Mouse (Mus musculus) stomach, embryonic 16.5 days (tissue): ENCODE measurements around the gene Nr4a1. TPM values are rescaled to one million over a fixed set of nuclear protein-coding genes. Genes with fewer than 3 reads are reported as not detected.

Experiments used
- ATAC-seq: fragments of 200-750 bp; cut with Nextera tagmentation; 2 replicates; pipeline ENCODE4 v1.8.0; 2017; ENCODE audit warnings: moderate number of reproducible peaks, moderate TSS enrichment; ENCODE audit not compliant: insufficient read depth, low FRiP score
- H3K27ac ChIP-seq: fragments of 300-500 bp; sonication (generic); 2 replicates; pipeline ENCODE4 v1.5.1; 2014; ENCODE audit warnings: low read length
- H3K27me3 ChIP-seq: fragments of 300-500 bp; sonication (generic); 2 replicates; pipeline ENCODE4 v1.6.1; 2014; ENCODE audit warnings: low read length, control low read depth, mixed read lengths; ENCODE audit not compliant: control insufficient read depth, insufficient read depth
- H3K36me3 ChIP-seq: fragments of 300-500 bp; sonication (generic); 2 replicates; pipeline ENCODE4 v1.6.1; 2014; ENCODE audit warnings: low read length; ENCODE audit not compliant: control insufficient read depth, insufficient read depth
- H3K4me1 ChIP-seq: fragments of 300-500 bp; sonication (generic); 2 replicates; pipeline ENCODE4 v1.6.1; 2014; ENCODE audit warnings: low read length, control low read depth, mixed read lengths; ENCODE audit not compliant: control insufficient read depth, insufficient read depth
- H3K4me2 ChIP-seq: fragments of 300-500 bp; sonication (generic); 2 replicates; pipeline ENCODE4 v1.6.1; 2014; ENCODE audit warnings: low read depth, low read length, mixed read lengths
- H3K4me3 ChIP-seq: fragments of 300-500 bp; sonication (generic); replicated peaks from 2 replicates; pipeline ENCODE4 v1.5.1; 2014; ENCODE audit warnings: mild to moderate bottlenecking, low read length
- H3K9ac ChIP-seq: fragments of 300-500 bp; sonication (generic); 2 replicates; pipeline ENCODE4 v1.6.1; 2014; ENCODE audit warnings: low read length
- H3K9me3 ChIP-seq: fragments of 300-500 bp; sonication (generic); replicated peaks from 2 replicates; pipeline ENCODE4 v1.6.1; 2016; ENCODE audit warnings: low read length, control low read depth; ENCODE audit not compliant: control insufficient read depth
- WGBS: fragments of 180-500 bp; shearing (Covaris S2); extraction: QIAGEN DNeasy Blood & Tissue Kit; methylation state at CpG from one replicate; pipeline ENCODE4 v1.1.7; 2014; 5-methylcytosine and 5-hydroxymethylcytosine counted together
- polyA plus RNA-seq: library from polyadenylated mRNA; unstranded; fragments of >200 nt; fragmentation: Nextera tagmentation; extraction: Ambion mirVana; gene quantifications from 2 replicates; pipeline ENCODE4 v1.2.1, GENCODE M21; 2015

Gene Nr4a1
- polyA plus RNA-seq, 1 experiment from 2014 or later, result 13.3 TPM

DNA sequence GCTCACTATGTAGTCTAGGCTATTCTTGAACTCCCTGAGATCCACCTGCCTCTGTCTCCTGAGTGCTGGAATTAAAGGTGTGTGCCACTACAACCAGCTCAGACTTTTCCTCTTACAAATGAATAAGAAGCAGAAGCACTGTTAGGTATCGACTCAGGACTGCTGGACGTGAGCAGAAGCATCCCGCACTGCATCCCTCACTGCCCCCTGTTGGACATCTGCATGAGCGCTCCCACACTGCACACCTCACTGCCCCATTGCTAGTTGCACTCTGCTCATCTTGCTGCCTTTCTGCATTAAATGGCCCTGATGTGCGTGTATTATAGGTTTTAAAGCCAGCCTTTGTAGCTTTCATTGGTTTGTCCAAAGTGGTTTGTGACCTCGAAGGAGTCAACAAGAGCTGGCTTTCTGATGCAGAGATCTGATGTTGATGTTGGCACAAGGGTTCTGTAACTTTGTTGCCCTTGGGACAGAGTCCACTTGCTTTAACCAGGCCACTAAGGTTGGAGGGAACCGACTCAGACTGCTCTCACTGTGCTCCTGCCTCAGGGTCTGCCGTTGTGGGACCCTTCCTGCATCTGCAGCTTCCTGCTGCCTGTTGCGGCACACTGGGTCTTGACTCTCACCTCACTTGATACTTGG, 32.2 kb downstream of the Nr4a1 start:
- no peak for ATAC-seq
- Histone ChIP-seq H3K9me3 (no peaks in the 10 kb centered on the region), H3K4me3 (no peak overlapping the region), H3K4me2 (no peak overlapping the region), H3K9ac (no peak overlapping the region), H3K27ac (no peak overlapping the region), H3K36me3 (peaks cover 7% of the 10 kb centered on the region; the same call in 1 of the 2 replicates), H3K27me3 (no peaks in the 10 kb centered on the region), H3K4me1 (peaks cover 15% of the 10 kb centered on the region)
- WGBS, result 62% methylated on average over 9 of the region's 9 CpGs

DNA sequence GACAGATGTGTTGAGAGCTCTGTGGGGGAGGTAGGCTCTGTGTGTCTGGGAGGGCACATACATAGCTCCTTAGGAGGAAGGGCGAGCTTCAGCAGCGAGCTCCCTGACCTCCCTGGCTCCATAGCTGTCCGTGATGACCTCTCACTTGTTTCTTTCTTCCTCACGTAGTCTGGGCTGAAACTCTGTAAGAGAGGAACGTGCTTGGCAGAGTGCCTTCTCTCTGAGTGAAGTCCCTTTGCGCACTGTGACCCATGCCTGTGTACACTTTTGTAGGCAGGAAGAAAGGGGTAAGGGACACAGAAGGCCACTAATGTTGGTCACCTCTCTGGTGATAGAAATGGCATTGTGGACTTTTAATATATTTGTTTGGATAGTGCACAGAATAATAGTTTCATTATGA, 33.3 kb downstream of the Nr4a1 start:
- Histone ChIP-seq H3K36me3 (peaks cover 7% of the 10 kb centered on the region; the same call in 1 of the 2 replicates), H3K4me3 (no peak overlapping the region), H3K4me2 (no peak overlapping the region), H3K9ac (no peak overlapping the region), H3K9me3 (no peaks in the 10 kb centered on the region), H3K27me3 (no peaks in the 10 kb centered on the region), H3K27ac (no peak overlapping the region), H3K4me1 (peaks cover 15% of the 10 kb centered on the region)
- 87% methylated on average over 6 of the region's 6 CpGs for WGBS
- no peak for ATAC-seq

GRCm38 (mm10) chr15:101290354-101290753, 36.3 kb downstream of the Nr4a1 start:
- no peak overlapping the region for H3K4me3 ChIP-seq
- no peaks in the 10 kb centered on the region for H3K9me3 ChIP-seq
- H3K4me1 ChIP-seq, result peaks cover 21% of the 10 kb centered on the region
- no peaks in the 10 kb centered on the region for H3K27me3 ChIP-seq
- H3K36me3 ChIP-seq, result peaks cover 7% of the 10 kb centered on the region; the same call in 1 of the 2 replicates
- H3K9ac ChIP-seq, result no peak overlapping the region
- WGBS, result 90% methylated on average over 15 of the region's 15 CpGs
- H3K4me2 ChIP-seq, result no peak overlapping the region
- no peak overlapping the region for H3K27ac ChIP-seq
- ATAC-seq, result no peak

DNA sequence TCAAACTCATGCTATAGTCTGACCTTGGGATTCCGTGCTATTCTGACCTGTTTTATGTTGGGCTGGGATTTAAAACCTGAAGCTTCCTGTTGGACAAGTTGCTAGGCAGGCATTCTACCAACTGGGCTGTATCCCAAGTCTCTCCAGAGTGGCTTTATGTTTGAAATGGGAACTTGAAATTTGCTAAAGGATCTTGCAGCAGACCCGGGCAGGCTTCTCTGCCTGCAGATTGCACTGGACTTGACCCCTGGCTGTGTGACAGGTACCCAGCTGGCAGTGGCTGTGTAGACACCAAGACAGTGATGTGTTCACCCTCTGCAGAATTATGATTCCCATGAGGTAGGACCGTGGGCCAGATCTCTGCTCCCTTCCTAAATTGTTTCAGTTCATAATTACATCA, 37.9 kb downstream of the Nr4a1 start:
- peaks cover 7% of the 10 kb centered on the region; the same call in 1 of the 2 replicates for H3K36me3 ChIP-seq
- 75% methylated on average over 3 of the region's 3 CpGs for WGBS
- H3K27ac ChIP-seq, result no peak overlapping the region
- no peaks in the 10 kb centered on the region for H3K9me3 ChIP-seq
- peaks cover 27% of the 10 kb centered on the region for H3K4me1 ChIP-seq
- no peak overlapping the region for H3K9ac ChIP-seq
- H3K27me3 ChIP-seq, result no peaks in the 10 kb centered on the region
- no peak overlapping the region for H3K4me3 ChIP-seq
- ATAC-seq, result no peak
- no peak overlapping the region for H3K4me2 ChIP-seq

DNA sequence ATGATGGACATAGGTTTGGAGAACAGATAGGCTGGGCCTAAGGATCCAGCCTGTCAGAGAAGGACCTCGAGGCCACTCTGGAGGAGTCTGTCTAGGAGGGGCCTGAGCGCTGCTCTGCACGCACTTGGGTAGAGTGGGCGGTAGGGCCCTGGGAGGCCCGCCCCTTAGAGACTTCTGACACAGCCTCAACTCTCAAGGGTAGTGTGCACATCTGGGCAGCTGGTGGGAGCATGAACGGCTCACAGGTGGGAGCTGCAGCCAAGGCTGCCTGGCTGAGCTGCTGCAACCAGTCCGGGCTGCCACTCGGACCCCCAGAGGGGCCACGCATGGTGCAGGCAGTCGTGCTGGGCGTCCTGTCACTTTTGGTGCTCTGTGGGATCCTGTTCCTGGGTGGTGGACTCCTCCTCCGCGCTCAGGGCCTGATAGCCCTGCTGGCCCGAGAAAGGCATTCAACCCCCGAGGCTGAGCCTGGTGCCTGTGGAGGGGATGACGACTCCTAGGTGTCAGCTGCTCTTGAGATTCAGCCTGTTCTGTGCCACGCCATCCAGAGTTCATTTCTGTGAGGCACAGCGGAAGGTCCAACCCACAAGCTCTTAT, 39.1 kb downstream of the Nr4a1 start, which contains the start of gene 6030408B16Rik:
Gene 6030408B16Rik (plus strand): TSS at position 188 of the 597 bp plus-strand sequence.
- H3K4me1 ChIP-seq, result peaks cover 27% of the 10 kb centered on the region
- ATAC-seq, result peak; percentile 23; the same call in 1 of the 2 replicates
- no peaks in the 10 kb centered on the region for H3K9me3 ChIP-seq
- H3K9ac ChIP-seq, result peak within 1 kb of the TSS; percentile 56
- H3K4me2 ChIP-seq, result peak within 1 kb of the TSS; percentile 45
- H3K27ac ChIP-seq, result peak within 1 kb of the TSS; percentile 73
- H3K36me3 ChIP-seq, result 0 out of 2 replicates have a peak, but pooled peaks cover 4% of the 10 kb centered on the region
- peak within 1 kb of the TSS; percentile 31 for H3K4me3 ChIP-seq
- no peaks in the 10 kb centered on the region for H3K27me3 ChIP-seq
- 45% methylated on average over 18 of the region's 18 CpGs for WGBS

- Histone ChIP-seq H3K4me2 (peak overlapping the region; percentile 45), H3K9me3 (no peaks in the 10 kb centered on the region), H3K4me3 (peak overlapping the region; percentile 31), H3K36me3 (0 out of 2 replicates have a peak, but pooled peaks cover under 1% of the 10 kb centered on the region), H3K27ac (peak overlapping the region; percentile 73), H3K27me3 (no peaks in the 10 kb centered on the region), H3K9ac (peak overlapping the region; percentile 56), H3K4me1 (peaks cover 27% of the 10 kb centered on the region)
- 34% methylated on average over 16 of the region's 16 CpGs for WGBS
- peak; percentile 71; the same call in 1 of the 2 replicates for ATAC-seq
Observed at GRCm38 (mm10) chr15:101294028-101294894, 40.2 kb downstream of the Nr4a1 start.

- Histone ChIP-seq H3K9ac (no peak overlapping the region), H3K4me2 (peak overlapping the region; percentile 45), H3K4me3 (0 out of 2 replicates have a peak overlapping the region, but pooled peaks have one; percentile 31), H3K4me1 (peaks cover 27% of the 10 kb centered on the region), H3K36me3 (no peaks in the 10 kb centered on the region), H3K27ac (peak overlapping the region; percentile 73), H3K9me3 (no peaks in the 10 kb centered on the region), H3K27me3 (no peaks in the 10 kb centered on the region)
- WGBS, result 54% methylated on average over 7 of the region's 7 CpGs
- peak; percentile 18; the same call in 1 of the 2 replicates for ATAC-seq
Observed at GRCm38 (mm10) chr15:101295106-101295505, 41.0 kb downstream of the Nr4a1 start.

GRCm38 (mm10) chr15:101295616-101296015, 41.5 kb downstream of the Nr4a1 start:
- H3K4me2 ChIP-seq, result peak overlapping the region; percentile 45; the same call in 1 of the 2 replicates
- H3K9me3 ChIP-seq, result no peaks in the 10 kb centered on the region
- H3K36me3 ChIP-seq, result no peaks in the 10 kb centered on the region
- no peak for ATAC-seq
- 85% methylated on average over 10 of the region's 10 CpGs for WGBS
- H3K4me1 ChIP-seq, result peaks cover 27% of the 10 kb centered on the region
- no peak overlapping the region for H3K4me3 ChIP-seq
- H3K9ac ChIP-seq, result no peak overlapping the region
- peak overlapping the region; percentile 73 for H3K27ac ChIP-seq
- no peaks in the 10 kb centered on the region for H3K27me3 ChIP-seq
